Mouse (Mus musculus) midbrain, embryonic 16.5 days (tissue): ENCODE data around the gene Mrpl50. TPM values are rescaled to one million over a fixed set of nuclear protein-coding genes. Genes with fewer than 3 reads are reported as not detected.

Experiments
- ATAC-seq: fragments of 200-750 bp; cut with Nextera tagmentation; 2 replicates; pipeline ENCODE4 v1.8.0; 2017; ENCODE audit warnings: moderate TSS enrichment
- H3K27ac ChIP-seq: fragments of 300-500 bp; sonication (generic); 2 replicates; pipeline ENCODE4 v1.5.1; 2014; ENCODE audit warnings: mild to moderate bottlenecking, low read length, mixed read lengths
- H3K27me3 ChIP-seq: fragments of 300-500 bp; sonication (generic); 2 replicates; pipeline ENCODE4 v1.6.1; 2014; ENCODE audit warnings: low read depth, low read length, mixed read lengths; ENCODE audit not compliant: control insufficient read depth, insufficient read depth
- H3K36me3 ChIP-seq: fragments of 300-500 bp; sonication (generic); 2 replicates; pipeline ENCODE4 v1.6.1; 2014; ENCODE audit warnings: mild to moderate bottlenecking, low read length, moderate library complexity, mixed read lengths; ENCODE audit not compliant: control insufficient read depth, insufficient read depth
- H3K4me1 ChIP-seq: fragments of 300-500 bp; sonication (generic); 2 replicates; pipeline ENCODE4 v1.6.1; 2014; ENCODE audit warnings: mild to moderate bottlenecking, low read length, mixed read lengths; ENCODE audit not compliant: control insufficient read depth, insufficient read depth
- H3K4me2 ChIP-seq: fragments of 300-500 bp; sonication (generic); 2 replicates; pipeline ENCODE4 v1.6.1; 2014; ENCODE audit warnings: mild to moderate bottlenecking, low read length, mixed read lengths
- H3K4me3 ChIP-seq: fragments of 300-500 bp; sonication (generic); 2 replicates; pipeline ENCODE4 v1.5.1; 2014; ENCODE audit warnings: low read depth, mild to moderate bottlenecking, low read length, moderate library complexity, mixed read lengths
- H3K9ac ChIP-seq: fragments of 300-500 bp; sonication (generic); 2 replicates; pipeline ENCODE4 v1.6.1; 2014; ENCODE audit warnings: low read depth, low read length, mixed read lengths
- H3K9me3 ChIP-seq: fragments of 300-500 bp; sonication (generic); replicated peaks from 2 replicates; pipeline ENCODE4 v1.6.1; 2014; ENCODE audit warnings: mild to moderate bottlenecking, low read length, mixed read lengths; ENCODE audit not compliant: control insufficient read depth, poor library complexity, severe bottlenecking
- WGBS: fragments of 180-500 bp; shearing (Covaris S2); extraction: QIAGEN DNeasy Blood & Tissue Kit; methylation state at CpG from one replicate; pipeline ENCODE4 v1.1.7; 2014; 5-methylcytosine and 5-hydroxymethylcytosine counted together
- polyA plus RNA-seq: library from polyadenylated mRNA; unstranded; fragments of >200 nt; fragmentation: Nextera tagmentation; extraction: Ambion mirVana; gene quantifications from 2 replicates; pipeline ENCODE4 v1.2.1, GENCODE M21; 2015

Mrpl50 gene
- polyA plus RNA-seq, 1 experiment from 2014 or later = 80.5 TPM

- WGBS = 75% methylated on average over 6 of the region's 6 CpGs
- no peak overlapping the region for H3K9ac ChIP-seq
- no peaks in the 10 kb centered on the region for H3K36me3 ChIP-seq
- no peak overlapping the region for H3K4me2 ChIP-seq
- no peaks in the 10 kb centered on the region for H3K4me1 ChIP-seq
- H3K27me3 ChIP-seq = no peaks in the 10 kb centered on the region
- no peak overlapping the region for H3K27ac ChIP-seq
- ATAC-seq = no peak
- H3K9me3 ChIP-seq = no peaks in the 10 kb centered on the region
- no peak overlapping the region for H3K4me3 ChIP-seq
Observed at GRCm38 (mm10) chr4:49546873-49547543, 26.1 kb upstream of the Mrpl50 start.

DNA sequence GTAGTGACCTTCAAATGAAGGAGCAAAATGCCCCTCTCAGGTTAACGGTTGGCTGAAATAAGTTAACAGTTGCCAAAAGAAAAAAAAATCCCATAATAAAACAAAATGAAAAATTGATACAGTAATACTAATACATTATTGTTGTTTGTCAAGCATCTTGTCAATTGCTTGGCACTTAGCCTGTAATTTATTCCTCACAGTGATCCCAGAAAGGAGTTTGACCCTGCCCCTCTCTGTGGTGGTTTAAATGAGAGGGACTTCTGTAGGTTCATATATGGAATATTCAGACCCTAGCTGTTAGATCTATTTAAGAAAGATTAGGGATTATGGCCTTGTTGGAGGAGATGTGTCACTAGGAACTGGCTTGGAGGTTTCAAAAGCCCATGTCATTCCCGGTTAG is 25.1 kb upstream of the Mrpl50 start:
- 79% methylated on average over 2 of the region's 2 CpGs for WGBS
- Histone ChIP-seq H3K4me3 (no peak overlapping the region), H3K27ac (no peak overlapping the region), H3K4me1 (no peaks in the 10 kb centered on the region), H3K27me3 (no peaks in the 10 kb centered on the region), H3K36me3 (no peaks in the 10 kb centered on the region), H3K4me2 (no peak overlapping the region), H3K9me3 (no peaks in the 10 kb centered on the region), H3K9ac (no peak overlapping the region)
- no peak for ATAC-seq

GRCm38 (mm10) chr4:49540966-49541365 is 20.1 kb upstream of the Mrpl50 start:
- no peak for ATAC-seq
- H3K36me3 ChIP-seq = no peaks in the 10 kb centered on the region
- H3K27ac ChIP-seq = no peak overlapping the region
- 74% methylated on average over 3 of the region's 3 CpGs for WGBS
- H3K4me3 ChIP-seq = no peak overlapping the region
- no peaks in the 10 kb centered on the region for H3K27me3 ChIP-seq
- H3K9ac ChIP-seq = no peak overlapping the region
- H3K4me2 ChIP-seq = no peak overlapping the region
- H3K9me3 ChIP-seq = no peaks in the 10 kb centered on the region
- H3K4me1 ChIP-seq = no peaks in the 10 kb centered on the region

DNA sequence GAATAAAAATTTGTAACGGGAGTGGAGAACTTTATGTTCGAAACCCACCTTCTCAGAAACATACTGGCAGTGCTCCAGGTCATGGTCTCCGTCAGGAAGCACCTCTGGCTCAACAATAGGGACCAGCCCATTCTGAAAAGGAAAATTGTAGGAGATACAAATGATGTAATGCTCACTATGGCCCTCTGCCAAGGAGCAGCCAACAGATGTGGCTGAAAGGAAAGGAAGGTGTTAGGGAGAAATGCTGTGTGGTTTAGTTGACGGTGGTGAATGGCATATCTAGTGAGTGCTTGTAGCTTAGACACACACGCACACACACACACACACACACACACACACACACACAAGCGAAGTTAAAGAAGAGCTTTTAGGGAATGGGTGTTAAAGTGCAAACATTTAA is 18.8 kb upstream of the Mrpl50 start:
- Histone ChIP-seq H3K4me1 (no peaks in the 10 kb centered on the region), H3K9ac (no peak overlapping the region), H3K27ac (no peak overlapping the region), H3K27me3 (no peaks in the 10 kb centered on the region), H3K36me3 (no peaks in the 10 kb centered on the region), H3K4me3 (no peak overlapping the region), H3K9me3 (no peaks in the 10 kb centered on the region), H3K4me2 (no peak overlapping the region)
- WGBS = 75% methylated on average over 6 of the region's 6 CpGs
- ATAC-seq = no peak

GRCm38 (mm10) chr4:49536671-49537070 is 15.8 kb upstream of the Mrpl50 start:
- H3K27me3 ChIP-seq = no peaks in the 10 kb centered on the region
- ATAC-seq = no peak
- no peaks in the 10 kb centered on the region for H3K9me3 ChIP-seq
- H3K27ac ChIP-seq = no peak overlapping the region
- no peak overlapping the region for H3K4me3 ChIP-seq
- WGBS = 91% methylated on average over 4 of the region's 4 CpGs
- H3K9ac ChIP-seq = no peak overlapping the region
- no peaks in the 10 kb centered on the region for H3K4me1 ChIP-seq
- H3K36me3 ChIP-seq = peaks cover 12% of the 10 kb centered on the region
- no peak overlapping the region for H3K4me2 ChIP-seq

- H3K36me3 ChIP-seq = peaks cover 16% of the 10 kb centered on the region
- ATAC-seq = no peak
- no peak overlapping the region for H3K4me2 ChIP-seq
- H3K27me3 ChIP-seq = no peaks in the 10 kb centered on the region
- no peak overlapping the region for H3K4me3 ChIP-seq
- WGBS = 97% methylated on average over 4 of the region's 4 CpGs
- H3K9ac ChIP-seq = no peak overlapping the region
- no peaks in the 10 kb centered on the region; the same call in 1 of the 2 replicates for H3K9me3 ChIP-seq
- H3K4me1 ChIP-seq = no peaks in the 10 kb centered on the region
- no peak overlapping the region for H3K27ac ChIP-seq
Observed at GRCm38 (mm10) chr4:49535675-49536294, 14.9 kb upstream of the Mrpl50 start.

DNA sequence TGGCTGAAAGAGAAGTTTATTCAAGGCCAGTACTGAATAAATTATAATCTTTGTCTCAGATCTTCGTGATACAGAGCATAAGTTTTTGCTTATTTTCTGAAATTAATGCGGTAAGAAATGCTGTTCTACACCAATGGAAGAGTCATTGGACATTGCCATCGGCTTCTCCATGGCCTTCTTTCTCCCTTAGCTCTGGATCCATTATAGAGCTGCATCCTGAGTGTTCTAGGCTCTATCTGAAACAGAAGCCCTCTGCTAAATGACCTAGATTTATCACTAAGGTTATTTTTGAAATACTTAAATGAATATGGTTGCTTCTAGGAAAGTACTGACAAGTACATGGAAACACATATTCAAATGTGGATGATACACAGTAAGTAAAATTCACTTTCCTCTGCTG is 14.1 kb upstream of the Mrpl50 start:
- no peak for ATAC-seq
- no peaks in the 10 kb centered on the region for H3K4me1 ChIP-seq
- 90% methylated on average over 3 of the region's 3 CpGs for WGBS
- peaks cover 24% of the 10 kb centered on the region for H3K36me3 ChIP-seq
- no peak overlapping the region for H3K4me3 ChIP-seq
- H3K27me3 ChIP-seq = no peaks in the 10 kb centered on the region
- peaks cover under 1% of the 10 kb centered on the region; the same call in 1 of the 2 replicates for H3K9me3 ChIP-seq
- no peak overlapping the region for H3K9ac ChIP-seq
- no peak overlapping the region for H3K4me2 ChIP-seq
- no peak overlapping the region for H3K27ac ChIP-seq

DNA sequence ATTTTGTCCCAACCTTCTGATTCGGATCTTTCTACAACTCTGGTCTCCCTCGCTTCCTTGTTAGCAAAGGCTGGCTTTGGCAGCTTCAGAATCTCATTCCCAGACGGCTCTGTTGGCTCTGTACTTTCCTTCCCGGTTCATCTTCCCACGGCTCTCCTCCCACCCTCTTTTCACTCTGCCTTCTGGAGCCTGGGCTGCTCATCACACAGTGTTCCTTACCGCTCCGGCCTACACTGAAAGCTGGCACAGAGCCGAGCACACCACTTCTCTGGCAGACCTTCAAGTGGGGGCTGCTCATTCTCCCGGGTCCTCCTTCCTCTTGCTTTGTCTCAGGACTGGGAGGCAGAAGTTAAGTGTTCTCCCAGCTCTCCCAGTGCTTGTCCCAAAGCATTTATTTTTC is 1.7 kb upstream of the Mrpl50 start:
- no peak for ATAC-seq
- no peak overlapping the region for H3K4me3 ChIP-seq
- peaks cover 22% of the 10 kb centered on the region for H3K4me1 ChIP-seq
- WGBS = 83% methylated on average over 9 of the region's 9 CpGs
- H3K4me2 ChIP-seq = no peak overlapping the region
- no peak overlapping the region for H3K9ac ChIP-seq
- peaks cover 12% of the 10 kb centered on the region for H3K36me3 ChIP-seq
- H3K9me3 ChIP-seq = no peaks in the 10 kb centered on the region; the same call in 1 of the 2 replicates
- H3K27ac ChIP-seq = no peak overlapping the region
- no peaks in the 10 kb centered on the region for H3K27me3 ChIP-seq

DNA sequence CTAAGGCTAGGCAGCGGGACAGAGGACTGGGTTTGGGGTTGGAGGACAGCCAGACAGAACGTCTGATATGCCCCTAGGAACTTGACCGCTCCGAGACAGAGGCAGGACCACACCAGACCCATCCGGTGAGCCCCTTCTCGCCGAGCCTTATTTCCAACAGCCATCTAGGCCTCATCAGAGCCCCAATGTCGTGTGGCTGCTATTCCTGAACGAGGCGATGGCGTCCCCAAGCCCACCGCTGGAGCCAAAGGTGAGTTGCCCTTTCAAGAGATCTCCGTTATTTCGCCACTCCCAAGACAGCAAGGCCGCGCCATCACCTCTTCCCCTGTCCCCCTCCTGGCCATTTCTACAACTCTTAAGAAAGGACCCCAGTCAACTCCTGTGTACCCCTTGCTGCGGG is 453 bp upstream of the Mrpl50 start:
- H3K36me3 ChIP-seq = peaks cover 11% of the 10 kb centered on the region
- peak overlapping the region; percentile 73 for H3K4me2 ChIP-seq
- H3K4me1 ChIP-seq = peaks cover 22% of the 10 kb centered on the region
- WGBS = under 1% methylated on average over 17 of the region's 17 CpGs
- peak overlapping the region; percentile 87 for H3K9ac ChIP-seq
- no peaks in the 10 kb centered on the region for H3K27me3 ChIP-seq
- no peaks in the 10 kb centered on the region for H3K9me3 ChIP-seq
- peak overlapping the region; percentile 65 for H3K4me3 ChIP-seq
- H3K27ac ChIP-seq = peak overlapping the region; percentile 19; the same call in 1 of the 2 replicates
- peak; percentile 84 for ATAC-seq
